Comparison of ENCODE assay signal across 8 mouse cellular contexts in genomic region chr17:43076801-43077493, GRCm38 (mm10).
DNase-seq lines count a peak whose midpoint lies in the region; ATAC-seq and TF ChIP-seq lines count a peak whose summit lies in the region.

No protein-coding gene starts in this region.

- H3K9me3 ChIP-seq in forebrain, embryonic 13.5 days (replicated peaks), result no peaks in the 10 kb centered on the region
- no peaks in the 10 kb centered on the region for H3K9me3 ChIP-seq in heart, embryonic 15.5 days (replicated peaks)
- H3K9me3 ChIP-seq in liver, embryonic 12.5 days (replicated peaks), result no peaks in the 10 kb centered on the region
- no peaks in the 10 kb centered on the region for H3K9me3 ChIP-seq in neural tube, embryonic 11.5 days (ENCODE audit: control insufficient read depth, low read length)

- DNase-seq in thymus, adult 2 months, result peak; percentile 4
- DNase-seq in thymus, postnatal 10 days (ENCODE audit: low spot score in 2 of 2), result no peak
- peak; percentile 87 for DNase-seq in kidney, postnatal 14 days
- peak; percentile 83 for DNase-seq in neural tube, embryonic 11.5 days (ENCODE audit: low spot score)
- DNase-seq in testis, postnatal 14 days (ENCODE audit: low spot score), result peak; percentile 61

- H3K27me3 ChIP-seq in thymus, adult 2 months (ENCODE audit: control insufficient read depth, insufficient read depth, low read length), result no peaks in the 10 kb centered on the region
- no peaks in the 10 kb centered on the region for H3K27me3 ChIP-seq in forebrain, embryonic 13.5 days
- H3K27me3 ChIP-seq in heart, embryonic 15.5 days, result no peaks in the 10 kb centered on the region
- H3K27me3 ChIP-seq in liver, embryonic 12.5 days (replicated peaks), result no peaks in the 10 kb centered on the region
- H3K27me3 ChIP-seq in neural tube, embryonic 11.5 days (ENCODE audit: control insufficient read depth, insufficient read depth, low read length), result no peaks in the 10 kb centered on the region

- 79% methylated on average over 18 of the region's 18 CpGs for WGBS in thymus, adult 2 months
- 26% methylated on average over 18 of the region's 18 CpGs for WGBS in forebrain, embryonic 13.5 days
- WGBS in heart, embryonic 15.5 days, result 22% methylated on average over 18 of the region's 18 CpGs
- WGBS in liver, embryonic 12.5 days (ENCODE audit: insufficient replicate concordance), result 32% methylated on average over 18 of the region's 18 CpGs
- 31% methylated on average over 18 of the region's 18 CpGs for WGBS in neural tube, embryonic 11.5 days

- no peak overlapping the region for H3K27ac ChIP-seq in thymus, adult 2 months (ENCODE audit: control insufficient read depth, insufficient read depth, low read length)
- H3K27ac ChIP-seq in forebrain, embryonic 13.5 days, result peak overlapping the region; percentile 57
- 0 out of 2 replicates have a peak overlapping the region, but pooled peaks have one; percentile 21 for H3K27ac ChIP-seq in heart, embryonic 15.5 days
- H3K27ac ChIP-seq in liver, embryonic 12.5 days, result peak overlapping the region; percentile 78
- H3K27ac ChIP-seq in neural tube, embryonic 11.5 days (ENCODE audit: low read depth, low read length), result no peak overlapping the region

- H3K9ac ChIP-seq in forebrain, embryonic 13.5 days, result no peak overlapping the region
- H3K9ac ChIP-seq in heart, embryonic 15.5 days, result 0 out of 2 replicates have a peak overlapping the region, but pooled peaks have one; percentile 14
- peak overlapping the region; percentile 59 for H3K9ac ChIP-seq in liver, embryonic 12.5 days
- no peak overlapping the region for H3K9ac ChIP-seq in neural tube, embryonic 11.5 days (ENCODE audit: low read length)

- TF ChIP-seq CTCF in thymus, adult 2 months (IDR thresholded peaks at IDR 0.05; ENCODE audit: borderline replicate concordance, control insufficient read depth, extremely low read depth, insufficient read depth, low read length, poor library complexity), result no peak

- 0 out of 2 replicates have a peak, but pooled peaks cover 2% of the 10 kb centered on the region for H3K4me1 ChIP-seq in thymus, adult 2 months (replicated peaks; ENCODE audit: control insufficient read depth, insufficient read depth, low read length)
- peaks cover 23% of the 10 kb centered on the region for H3K4me1 ChIP-seq in forebrain, embryonic 13.5 days
- H3K4me1 ChIP-seq in heart, embryonic 15.5 days (replicated peaks), result peaks cover 5% of the 10 kb centered on the region; the same call in 1 of the 2 replicates
- peaks cover 58% of the 10 kb centered on the region for H3K4me1 ChIP-seq in liver, embryonic 12.5 days
- H3K4me1 ChIP-seq in neural tube, embryonic 11.5 days (ENCODE audit: control insufficient read depth, insufficient read depth, low read length), result 0 out of 2 replicates have a peak, but pooled peaks cover 3% of the 10 kb centered on the region

- no peaks in the 10 kb centered on the region for H3K36me3 ChIP-seq in thymus, adult 2 months (ENCODE audit: control insufficient read depth, insufficient read depth, low read length)
- H3K36me3 ChIP-seq in forebrain, embryonic 13.5 days (ENCODE audit: poor library complexity, severe bottlenecking), result no peaks in the 10 kb centered on the region
- no peaks in the 10 kb centered on the region for H3K36me3 ChIP-seq in heart, embryonic 15.5 days
- H3K36me3 ChIP-seq in liver, embryonic 12.5 days, result peaks cover 40% of the 10 kb centered on the region
- H3K36me3 ChIP-seq in neural tube, embryonic 11.5 days (ENCODE audit: control insufficient read depth, insufficient read depth, low read length), result no peaks in the 10 kb centered on the region

- no peak overlapping the region for H3K4me3 ChIP-seq in thymus, adult 2 months (ENCODE audit: control insufficient read depth, insufficient read depth, low read length)
- H3K4me3 ChIP-seq in forebrain, embryonic 13.5 days, result no peak overlapping the region
- H3K4me3 ChIP-seq in heart, embryonic 15.5 days, result peak overlapping the region; percentile 28
- peak overlapping the region; percentile 23 for H3K4me3 ChIP-seq in liver, embryonic 12.5 days
- no peak overlapping the region for H3K4me3 ChIP-seq in neural tube, embryonic 11.5 days (ENCODE audit: low read depth, low read length)

- H3K4me2 ChIP-seq in forebrain, embryonic 13.5 days, result peak overlapping the region; percentile 27
- H3K4me2 ChIP-seq in heart, embryonic 15.5 days, result peak overlapping the region; percentile 51
- H3K4me2 ChIP-seq in liver, embryonic 12.5 days, result peak overlapping the region; percentile 59
- no peak overlapping the region for H3K4me2 ChIP-seq in neural tube, embryonic 11.5 days (ENCODE audit: low read depth)

- no peak for TF ChIP-seq POLR2A in thymus, adult 2 months (IDR thresholded peaks at IDR 0.05; ENCODE audit: control insufficient read depth, extremely low read depth, insufficient read depth, low read length, poor library complexity)

- peak; percentile 93 for ATAC-seq in forebrain, embryonic 13.5 days
- peak; percentile 90 for ATAC-seq in heart, embryonic 15.5 days (replicated peaks; ENCODE audit: insufficient number of reproducible peaks, insufficient read depth, low FRiP score, low read depth)
- ATAC-seq in liver, embryonic 12.5 days, result peak; percentile 90
- ATAC-seq in neural tube, embryonic 11.5 days (ENCODE audit: insufficient read depth, low FRiP score, low TSS enrichment), result peak; percentile 89

Comparison
In these comparisons a context has a peak if more than half of its experiments do, and no peak if none do; other contexts are left out.
1. DNase-seq: peak in thymus, adult 2 months (single experiment), kidney, postnatal 14 days (single experiment), neural tube, embryonic 11.5 days (single experiment) and testis, postnatal 14 days (single experiment); none in thymus, postnatal 10 days (0 of 2).
2. H3K27ac ChIP-seq: peak in forebrain, embryonic 13.5 days (single experiment), heart, embryonic 15.5 days (single experiment) and liver, embryonic 12.5 days (single experiment); none in thymus, adult 2 months (single experiment) and neural tube, embryonic 11.5 days (single experiment).
3. H3K4me3 ChIP-seq: peak in heart, embryonic 15.5 days (single experiment) and liver, embryonic 12.5 days (single experiment); none in thymus, adult 2 months (single experiment), forebrain, embryonic 13.5 days (single experiment) and neural tube, embryonic 11.5 days (single experiment).
4. H3K9ac ChIP-seq: peak in heart, embryonic 15.5 days (single experiment) and liver, embryonic 12.5 days (single experiment); none in forebrain, embryonic 13.5 days (single experiment) and neural tube, embryonic 11.5 days (single experiment).
5. Peak in every context shown above with its lines, with median percentiles within 50 percentile points of each other: ATAC-seq.